Mouse (Mus musculus) T-helper 17 cell (primary cell): ENCODE data around the gene Adh6b.

ENCODE experiments used
- in situ Hi-C, 2 experiments: fragments of 300-600 bp; cut with MboI, MseI; formaldehyde crosslinking; loops; 1 replicate in 1 of 2; 2 replicates in 1 of 2; pipeline ENCODE4 v1.15.1; 2025; ENCODE audit warnings: high pct_unique_total_duplicates in 2 of 2

Gene Adh6b

DNA sequence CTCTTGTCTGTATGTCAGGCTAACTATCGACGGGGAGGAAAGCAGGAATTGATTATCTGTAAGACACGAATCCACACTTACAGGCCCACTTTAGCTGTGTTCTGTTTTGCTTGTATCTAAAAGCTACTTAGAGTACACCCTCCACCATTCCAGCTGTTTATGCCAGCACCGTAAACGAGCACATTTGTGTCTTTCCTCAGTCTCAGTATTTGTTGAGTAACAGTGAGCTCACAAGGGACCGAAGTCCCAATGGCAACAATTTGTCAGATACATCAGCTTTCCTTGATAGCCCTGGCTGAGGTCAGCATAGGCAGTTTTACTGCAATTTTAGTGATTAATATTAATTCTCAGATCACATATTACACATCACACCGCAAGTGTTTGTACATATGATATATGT lies 17.3 kb downstream of the Adh6b start:
- in situ Hi-C loops, result loop anchor here in 1 of 2 experiments (25.0 kb wide), 1 partner anchor 1372 kb away; no protein-coding TSS in a partner anchor

DNA sequence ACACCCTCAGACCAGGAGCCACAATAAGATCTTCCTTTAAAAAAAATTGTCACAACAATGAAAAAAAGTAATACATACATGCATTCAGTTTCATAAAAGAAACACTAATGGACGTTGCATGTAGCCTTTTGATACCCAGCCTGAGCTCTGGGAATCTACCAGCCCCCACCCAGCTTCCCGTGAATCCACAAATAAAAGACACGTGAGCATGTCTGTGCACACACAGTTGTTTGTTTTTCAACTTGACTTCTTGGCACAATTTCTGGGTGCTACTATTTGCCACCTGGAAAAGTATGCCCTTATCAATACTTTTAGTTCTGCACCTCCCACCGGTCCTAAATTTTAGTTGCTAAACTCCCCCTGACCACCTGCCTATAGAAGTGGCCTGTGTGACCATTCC lies 19.1 kb downstream of the Adh6b start:
- in situ Hi-C loops, result loop anchor here in 1 of 2 experiments (25.0 kb wide), 1 partner anchor 1373 kb away; no protein-coding TSS in a partner anchor

GRCm38 (mm10) chr3:138362920-138363319 lies 21.3 kb downstream of the Adh6b start:
- in situ Hi-C loops, result loop anchor here in 1 of 2 experiments (25.0 kb wide), 1 partner anchor 1376 kb away; no protein-coding TSS in a partner anchor

- in situ Hi-C loops, result loop anchor here in 1 of 2 experiments (25.0 kb wide), 1 partner anchor 1379 kb away; no protein-coding TSS in a partner anchor
Observed at GRCm38 (mm10) chr3:138366181-138366580, 24.6 kb downstream of the Adh6b start.

DNA sequence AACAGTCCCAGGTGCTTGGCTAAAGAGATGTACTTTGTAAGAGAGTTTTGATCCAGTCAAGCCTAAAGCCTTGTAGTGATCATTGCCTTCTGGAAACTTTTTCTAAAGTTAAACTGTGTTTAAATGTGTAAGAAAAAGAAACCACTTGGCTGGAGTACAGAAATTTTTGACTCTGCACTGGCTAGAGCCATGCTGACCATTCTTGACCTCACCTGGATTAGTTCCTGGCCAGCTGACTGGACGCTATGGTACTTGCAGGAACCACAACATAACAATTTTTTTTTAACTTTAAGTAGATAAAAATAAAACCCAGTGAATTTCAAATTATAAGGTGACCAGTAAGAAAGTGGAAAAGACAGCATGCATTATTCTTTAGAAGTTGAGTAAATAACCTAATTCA lies 28.0 kb downstream of the Adh6b start:
- in situ Hi-C loops, result loop anchor here in 1 of 2 experiments (25.0 kb wide), 1 partner anchor 1382 kb away; no protein-coding TSS in a partner anchor

GRCm38 (mm10) chr3:138370289-138370688 lies 28.7 kb downstream of the Adh6b start:
- in situ Hi-C loops, result loop anchor here (5.0 to 25.0 kb wide), 3 partner anchors 47 to 1383 kb away; partner anchors contain the start of gene Adh4 (in 1 of the 2)

- in situ Hi-C loops, result loop anchor here (5.0 to 25.0 kb wide), 3 partner anchors 43 to 1387 kb away; partner anchors contain the start of gene Adh4 (in 1 of the 2)
Observed at GRCm38 (mm10) chr3:138373920-138374319, 32.3 kb downstream of the Adh6b start.

- in situ Hi-C loops, result loop anchor here in 1 of 2 experiments (10.0 kb wide), 1 partner anchor 250 kb away; no protein-coding TSS in a partner anchor
Observed at GRCm38 (mm10) chr3:138375148-138375547, 33.6 kb downstream of the Adh6b start.

DNA sequence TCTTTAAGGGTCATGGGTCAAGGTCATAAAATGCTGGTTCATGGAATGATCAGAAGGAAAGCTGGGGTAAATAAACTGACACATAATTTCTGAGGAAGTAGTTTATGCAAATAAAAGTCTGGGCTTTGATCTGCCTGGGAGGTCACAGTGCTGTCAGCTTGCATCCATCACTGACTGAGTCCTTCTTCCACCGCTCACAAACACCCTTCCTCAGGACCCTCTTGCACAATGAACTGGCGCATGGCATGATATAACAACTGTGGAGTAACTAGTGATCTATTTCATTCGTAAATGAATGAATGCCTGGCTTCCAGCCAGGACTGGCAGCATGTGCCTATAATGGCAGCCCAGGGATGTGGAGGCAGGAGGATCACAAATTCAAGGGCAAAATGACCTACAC lies 39.6 kb downstream of the Adh6b start:
- in situ Hi-C loops, result no loop called here

DNA sequence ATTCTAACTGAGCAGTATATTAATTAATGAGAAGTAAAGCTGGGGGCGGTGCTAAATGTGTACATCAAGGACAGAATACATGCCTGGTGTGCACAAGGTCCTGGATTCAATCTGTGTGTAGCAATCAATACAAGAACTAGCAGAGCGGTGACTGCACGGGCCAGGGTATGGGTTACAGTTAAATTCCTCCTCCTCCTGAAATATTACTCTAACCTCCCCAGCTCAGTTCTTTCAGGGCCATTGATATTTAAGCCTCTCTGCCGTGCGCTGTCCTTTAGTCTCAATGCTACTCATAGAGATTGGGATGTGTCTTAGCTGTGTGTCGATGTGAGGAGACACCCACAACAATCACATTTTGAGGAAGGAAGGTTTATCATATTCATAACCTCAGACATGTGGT lies 45.6 kb downstream of the Adh6b start:
- in situ Hi-C loops, result no loop called here

- in situ Hi-C loops, result loop anchor here in 1 of 2 experiments (25.0 kb wide), 1 partner anchor 543 kb away; the partner anchor contains the start of genes Dnajb14 and H2afz
Observed at GRCm38 (mm10) chr3:138404872-138405271, 63.3 kb downstream of the Adh6b start.

GRCm38 (mm10) chr3:138405341-138405740 lies 63.8 kb downstream of the Adh6b start:
- in situ Hi-C loops, result loop anchor here in 1 of 2 experiments (25.0 kb wide), 1 partner anchor 543 kb away; the partner anchor contains the start of genes Dnajb14 and H2afz

DNA sequence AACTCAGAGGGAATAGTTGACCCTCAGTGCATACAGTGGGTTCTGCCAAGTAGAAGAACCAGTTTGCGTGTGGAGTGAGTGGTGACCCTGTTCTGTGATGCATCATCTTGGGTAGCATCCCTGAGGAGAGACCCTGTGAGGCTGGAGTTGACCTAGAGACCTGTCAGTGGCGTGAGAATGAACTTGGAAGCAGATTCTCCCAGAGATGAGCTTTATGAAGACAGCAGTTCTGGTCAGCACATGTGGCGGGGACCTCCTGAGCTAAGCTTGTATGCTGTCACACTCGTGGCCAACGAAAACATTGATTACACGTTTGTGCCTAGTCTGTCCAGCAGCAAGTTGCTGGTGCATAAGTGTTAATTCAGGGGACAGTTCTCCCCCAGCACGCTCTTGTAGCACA lies 64.3 kb downstream of the Adh6b start:
- in situ Hi-C loops, result loop anchor here in 1 of 2 experiments (25.0 kb wide), 1 partner anchor 544 kb away; the partner anchor contains the start of genes Dnajb14 and H2afz

DNA sequence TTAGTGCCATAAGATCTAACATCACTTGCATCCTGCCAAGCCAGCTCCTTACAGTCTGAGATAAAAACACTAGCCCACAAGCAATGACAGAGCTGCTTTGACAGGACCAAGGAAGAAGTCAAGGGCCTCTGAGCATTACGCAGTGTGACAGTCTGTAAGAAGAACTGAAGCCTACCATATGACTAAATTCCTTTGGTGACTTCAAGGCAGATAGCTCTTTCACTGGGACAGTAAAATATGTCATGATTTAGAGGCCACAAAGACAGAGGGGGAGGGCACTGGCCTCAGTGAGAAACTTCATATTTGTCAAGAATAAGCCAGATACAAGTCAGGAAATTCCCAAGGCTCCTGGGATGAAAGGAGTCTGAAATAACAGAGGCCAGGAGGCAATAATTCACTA lies 66.3 kb downstream of the Adh6b start:
- in situ Hi-C loops, result loop anchor here in 1 of 2 experiments (25.0 kb wide), 1 partner anchor 546 kb away; the partner anchor contains the start of genes Dnajb14 and H2afz
